Mouse (Mus musculus) mouse embryonic stem cell (cell line): ENCODE measurements at regions not wholly inside any gene's neighbourhood (a gene's known extent, or its start where the extent isn't known, plus 50 kb on each side); places are given as distances from the start of the nearest gene placed in this dataset.

Source experiments
- in situ Hi-C, 2 experiments: fragments of 300-500 bp; cut with MboI; formaldehyde crosslinking; loops; 1 replicate in 1 of 2; 3 replicates in 1 of 2; pipeline ENCODE4 v1.14.3; 2019 to 2020; ENCODE audit warnings: low sequenced_read_pairs in 2 of 2, low pct_unique_long_range_greater_than_20kb in 1 of 2, mixed read lengths in 1 of 2; ENCODE audit not compliant: unreplicated experiment in 1 of 2

DNA sequence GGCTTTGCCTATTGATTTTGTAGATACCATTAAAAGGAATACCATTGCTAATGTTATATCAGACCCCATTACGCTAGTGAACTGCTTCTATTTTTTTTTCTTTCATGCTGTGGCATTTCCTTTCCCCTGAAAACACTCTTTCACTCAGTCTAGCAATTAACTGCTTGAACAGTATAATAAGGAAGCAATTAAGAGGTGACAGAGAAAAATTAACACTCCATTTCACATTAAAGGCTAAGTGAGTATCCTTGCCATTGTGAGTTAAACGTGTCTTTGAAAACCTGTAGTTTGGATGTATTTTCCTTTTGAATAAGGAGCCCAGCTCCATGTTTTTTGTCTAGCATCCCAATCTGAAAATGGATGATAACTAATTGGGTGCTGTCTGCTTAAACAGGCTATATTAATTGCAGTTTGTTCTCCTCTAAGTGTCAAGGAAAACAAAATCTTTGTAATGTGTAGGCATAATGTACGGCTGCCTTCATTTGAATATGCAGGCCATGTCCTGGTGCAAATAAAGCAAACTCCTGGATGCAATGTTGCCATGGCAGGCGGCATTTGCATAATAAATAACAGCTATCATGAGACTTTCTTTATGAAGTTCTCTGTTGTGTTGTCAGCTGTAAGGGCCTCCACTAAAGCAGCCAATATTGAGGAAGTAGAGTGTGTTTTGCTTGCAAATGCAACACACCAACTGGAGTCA lies 423.3 kb downstream of the Zic3 start:
- in situ Hi-C loops: no loop called here

- in situ Hi-C loops: no loop called here
Observed at GRCm38 (mm10) chrX:58447605-58448004, 425.1 kb downstream of the Zic3 start.

DNA sequence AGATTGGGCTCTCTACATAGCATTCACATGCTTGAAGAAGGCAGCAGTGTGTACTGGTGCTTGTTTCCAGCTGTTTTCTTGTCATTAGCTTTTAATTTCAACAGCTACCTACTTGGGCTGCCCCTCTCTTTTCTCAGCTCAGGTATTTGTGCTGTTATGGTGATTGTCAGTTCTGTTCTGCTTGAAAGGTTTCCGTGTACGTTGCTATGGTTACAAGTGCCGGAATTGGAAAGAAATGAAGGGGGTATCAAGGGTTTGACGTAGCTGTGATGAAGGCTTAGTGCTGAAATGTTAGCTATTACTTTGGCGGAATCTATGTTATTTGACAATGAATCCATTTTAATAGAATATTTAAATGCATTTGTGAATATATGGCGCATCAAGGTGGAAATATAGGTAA lies 439.5 kb upstream of the 4930550L24Rik start:
- in situ Hi-C loops: no loop called here

DNA sequence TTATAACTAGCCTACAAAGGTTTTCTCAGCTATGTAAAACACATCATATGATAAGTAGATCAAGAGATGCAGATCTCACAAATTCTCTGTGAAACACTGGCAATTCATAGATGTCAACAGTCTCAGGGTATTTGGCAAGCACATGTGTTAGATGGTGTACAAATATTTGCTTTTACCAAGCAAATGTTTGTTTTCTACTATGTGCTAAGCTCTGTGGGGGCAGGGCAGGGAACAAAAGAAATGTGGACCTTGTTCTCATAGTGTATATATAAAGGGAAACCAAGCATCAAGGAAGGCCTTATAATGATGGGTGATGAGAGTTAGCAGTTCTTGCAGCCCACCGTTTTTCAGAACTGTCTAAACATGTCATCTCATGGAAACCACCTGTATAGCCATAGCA lies 438.2 kb upstream of the 4930550L24Rik start:
- in situ Hi-C loops: no loop called here

- in situ Hi-C loops: loop anchor here in 1 of 2 experiments (25.0 kb wide), 1 partner anchor 479 kb away; the partner anchor contains the start of gene Zic3
Observed at GRCm38 (mm10) chrX:58490861-58491260, 418.3 kb upstream of the 4930550L24Rik start.

- in situ Hi-C loops: no loop called here
Observed at GRCm38 (mm10) chrX:58503573-58503972, 405.6 kb upstream of the 4930550L24Rik start.

DNA sequence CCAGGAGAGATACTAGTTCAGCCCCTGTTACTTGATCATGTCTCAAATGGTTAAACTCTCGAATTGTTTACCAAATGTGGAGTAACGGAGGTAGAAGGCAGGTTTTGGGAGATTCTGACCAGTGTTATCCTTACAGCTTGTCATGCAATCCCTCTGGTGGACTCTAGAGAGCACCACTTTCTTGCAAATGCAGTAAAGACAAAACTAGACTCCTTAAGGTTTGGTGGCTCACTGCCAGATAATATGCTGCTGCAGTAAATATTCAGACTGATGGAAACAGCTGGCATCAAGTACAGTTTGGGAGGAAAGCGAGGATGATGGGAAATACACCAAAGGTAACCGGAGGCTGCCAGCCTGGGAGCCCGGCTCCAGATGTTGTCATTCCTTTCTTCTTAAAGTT lies 394.2 kb upstream of the 4930550L24Rik start:
- in situ Hi-C loops: no loop called here
